Mouse (Mus musculus) lung, postnatal 14 days (tissue): ENCODE measurements around the gene Zfp507.

Experiments used
- DNase-seq: peaks from one replicate; pipeline ENCODE4 v3.0.0; 2021

Zfp507 gene

DNA sequence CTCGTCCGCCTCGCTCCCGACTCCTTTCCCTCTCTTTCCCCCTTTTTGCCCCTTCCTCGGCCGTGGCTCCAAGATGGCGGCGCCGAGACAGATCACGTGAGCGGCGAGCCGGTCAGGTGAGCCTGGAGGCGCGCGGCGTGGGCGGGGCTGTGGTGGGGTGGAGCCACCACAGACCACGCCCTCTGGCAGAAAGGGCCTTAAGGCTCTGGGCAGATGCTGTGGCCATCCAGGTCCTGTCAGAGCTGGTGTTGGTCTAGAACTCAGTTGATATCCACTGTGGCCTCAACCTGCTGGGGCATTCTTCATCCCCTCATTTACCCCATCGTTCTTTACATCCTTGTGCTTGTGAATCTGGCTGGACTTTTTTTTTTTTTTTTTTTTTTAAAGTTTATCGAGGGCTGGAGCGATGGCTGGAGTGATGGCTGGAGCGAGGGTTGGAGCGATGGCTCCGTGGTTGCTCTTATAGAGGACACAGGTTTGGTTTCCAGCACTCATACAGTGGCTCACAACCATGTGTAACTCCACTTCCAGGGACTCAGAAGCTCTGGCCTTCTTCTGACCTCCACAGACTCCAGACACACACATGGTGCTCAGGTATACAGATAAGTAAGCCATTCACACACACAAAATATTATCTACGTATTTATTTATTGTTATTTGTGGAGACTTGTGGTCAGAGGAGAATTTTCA, at the start of gene Zfp507:
Gene Zfp507 (minus strand): TSS at position 98 of the 690 bp plus-strand sequence.
- DNase-seq, result peak; percentile 89

DNA sequence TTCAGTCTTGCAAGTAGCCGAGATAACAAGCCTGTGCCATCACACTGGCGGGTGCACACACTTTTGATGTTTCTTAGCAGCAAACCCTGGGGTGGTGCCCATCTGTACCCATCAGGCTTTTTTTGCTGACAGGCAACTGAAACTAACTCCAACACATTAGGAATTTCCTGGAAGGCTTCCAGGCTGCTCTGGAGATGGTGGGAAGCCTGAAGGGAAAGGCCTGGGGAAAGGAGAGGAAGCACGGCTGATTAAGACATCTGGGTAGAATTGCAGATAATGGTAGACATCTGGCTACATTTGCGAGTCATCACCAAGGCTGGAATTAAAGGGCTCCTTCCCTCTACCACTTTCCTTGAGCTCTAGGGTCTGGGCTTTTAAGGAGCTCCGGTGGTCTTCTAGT, 47.6 kb upstream of the Zfp507 start:
- peak; percentile 48 for DNase-seq

DNA sequence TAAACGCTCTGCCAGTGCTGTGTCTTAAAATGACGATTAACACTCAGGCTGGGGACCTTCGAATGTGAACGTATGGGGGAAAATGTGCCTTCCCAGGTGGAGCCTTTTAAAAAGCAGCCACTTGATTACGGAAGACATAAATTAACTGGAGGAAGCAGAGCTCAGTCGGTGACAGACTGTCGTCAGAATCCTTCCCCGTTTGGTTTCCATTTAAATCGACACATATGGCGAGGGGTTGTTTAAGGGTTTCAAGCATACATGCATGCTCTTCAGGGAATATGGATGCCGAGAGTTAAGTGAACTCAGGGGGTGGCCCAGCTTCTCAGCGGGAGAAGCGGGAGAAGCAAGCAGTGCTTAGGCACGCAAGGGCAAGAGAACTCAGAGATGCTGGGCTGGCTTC, 45.7 kb upstream of the Zfp507 start:
- DNase-seq, result no peak

DNA sequence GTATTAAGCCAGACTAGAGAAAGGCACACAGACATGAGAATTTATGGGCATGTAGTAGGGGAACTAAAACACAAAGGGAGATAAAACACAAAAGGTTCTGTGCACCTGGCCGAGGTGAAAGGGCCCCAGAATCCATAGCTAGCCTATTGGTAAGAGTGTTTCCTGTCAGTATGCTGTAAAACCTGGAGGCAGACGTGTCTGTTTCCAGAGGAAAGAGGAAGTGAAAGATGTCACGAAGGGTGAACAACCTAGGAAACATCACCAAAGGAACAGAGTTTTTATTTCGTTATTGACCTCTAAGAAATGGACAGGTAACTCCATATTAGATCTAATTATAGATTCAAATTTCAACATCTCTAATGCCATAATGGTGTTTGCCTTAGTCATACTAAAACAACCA, 37.7 kb upstream of the Zfp507 start:
- no peak for DNase-seq

DNA sequence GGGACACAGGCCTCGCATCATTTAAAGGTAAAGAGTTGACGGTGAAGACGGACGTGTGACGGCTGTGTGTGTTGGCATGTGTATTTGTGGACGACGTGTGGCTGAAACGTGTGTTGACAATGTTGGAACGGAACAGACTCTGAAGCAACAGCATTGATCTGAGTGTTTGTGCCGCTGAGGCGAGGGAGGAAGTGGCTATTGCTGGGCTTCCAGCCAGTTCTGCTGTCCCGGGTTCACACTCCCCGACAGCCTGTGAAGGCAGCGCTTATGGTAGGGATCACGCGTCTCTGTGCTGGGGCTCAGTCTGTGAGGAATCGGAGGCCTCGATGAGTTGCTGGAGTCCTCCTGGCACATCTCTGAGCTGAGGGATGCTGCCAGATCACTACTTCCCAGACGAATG, 34.0 kb upstream of the Zfp507 start:
- DNase-seq, result peak; percentile 70

GRCm38 (mm10) chr7:35836415-35836814, 33.6 kb upstream of the Zfp507 start:
- no peak for DNase-seq

- DNase-seq, result no peak
Observed at GRCm38 (mm10) chr7:35830119-35830518, 27.3 kb upstream of the Zfp507 start.

- no peak for DNase-seq
Observed at GRCm38 (mm10) chr7:35823906-35824305, 21.1 kb upstream of the Zfp507 start.

DNA sequence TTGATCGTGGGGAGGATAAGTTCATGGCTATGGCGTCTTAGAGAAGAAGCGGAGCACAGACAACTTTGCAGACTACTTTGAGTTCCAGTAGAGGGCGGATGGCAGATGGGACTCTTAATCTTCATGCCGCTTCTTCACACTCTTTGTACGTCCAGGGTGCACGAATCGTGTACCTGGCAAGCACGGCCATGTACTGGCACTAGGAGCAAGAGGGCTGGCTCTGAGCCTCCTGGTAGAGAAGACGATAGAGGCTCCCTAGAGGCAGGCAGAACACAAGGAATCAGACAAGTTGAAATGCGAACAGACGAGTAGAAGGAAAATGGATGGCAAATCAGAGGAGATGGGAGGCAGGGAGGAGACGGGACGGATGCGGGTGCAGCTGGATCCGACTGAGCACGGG, 19.5 kb upstream of the Zfp507 start:
- no peak for DNase-seq

DNA sequence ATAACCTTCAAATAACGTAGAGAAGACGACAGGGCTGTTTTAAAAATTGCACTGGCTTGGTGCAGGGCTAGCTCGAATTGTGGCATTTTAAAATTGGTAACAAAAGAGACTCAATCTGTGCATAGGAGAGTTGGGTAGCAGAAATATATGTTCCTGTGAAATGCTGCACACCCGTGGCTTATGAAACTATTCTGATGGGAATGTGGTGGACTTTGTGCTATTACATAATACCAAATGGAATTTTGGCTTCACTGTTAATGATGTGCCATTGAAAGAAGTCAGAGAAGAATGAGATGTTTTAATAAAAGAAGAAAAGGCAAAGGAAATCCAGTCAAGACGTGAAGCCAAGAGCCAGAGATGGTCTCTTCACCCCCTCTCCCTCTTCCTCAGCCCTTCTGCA, 18.6 kb upstream of the Zfp507 start:
- DNase-seq, result no peak

DNA sequence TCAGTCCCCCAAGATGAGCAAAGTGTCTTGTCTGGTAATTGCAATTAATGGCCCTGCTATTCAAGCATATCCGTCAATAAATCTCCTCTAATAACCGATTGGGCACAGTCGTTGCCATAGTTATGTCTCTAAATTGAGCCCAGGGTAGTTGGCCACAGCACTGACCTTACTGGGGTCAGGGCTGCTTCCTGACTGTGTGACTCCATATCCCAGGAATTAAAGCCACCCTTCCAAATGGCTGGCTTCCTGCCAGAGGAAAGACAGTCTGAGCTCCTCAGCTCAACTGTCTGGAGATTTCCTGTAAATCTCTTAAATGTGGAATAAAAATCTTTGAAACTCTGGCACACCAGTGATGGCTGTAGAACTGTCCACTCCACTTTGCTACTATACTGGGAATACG, 16.7 kb upstream of the Zfp507 start:
- peak; percentile 68 for DNase-seq

DNA sequence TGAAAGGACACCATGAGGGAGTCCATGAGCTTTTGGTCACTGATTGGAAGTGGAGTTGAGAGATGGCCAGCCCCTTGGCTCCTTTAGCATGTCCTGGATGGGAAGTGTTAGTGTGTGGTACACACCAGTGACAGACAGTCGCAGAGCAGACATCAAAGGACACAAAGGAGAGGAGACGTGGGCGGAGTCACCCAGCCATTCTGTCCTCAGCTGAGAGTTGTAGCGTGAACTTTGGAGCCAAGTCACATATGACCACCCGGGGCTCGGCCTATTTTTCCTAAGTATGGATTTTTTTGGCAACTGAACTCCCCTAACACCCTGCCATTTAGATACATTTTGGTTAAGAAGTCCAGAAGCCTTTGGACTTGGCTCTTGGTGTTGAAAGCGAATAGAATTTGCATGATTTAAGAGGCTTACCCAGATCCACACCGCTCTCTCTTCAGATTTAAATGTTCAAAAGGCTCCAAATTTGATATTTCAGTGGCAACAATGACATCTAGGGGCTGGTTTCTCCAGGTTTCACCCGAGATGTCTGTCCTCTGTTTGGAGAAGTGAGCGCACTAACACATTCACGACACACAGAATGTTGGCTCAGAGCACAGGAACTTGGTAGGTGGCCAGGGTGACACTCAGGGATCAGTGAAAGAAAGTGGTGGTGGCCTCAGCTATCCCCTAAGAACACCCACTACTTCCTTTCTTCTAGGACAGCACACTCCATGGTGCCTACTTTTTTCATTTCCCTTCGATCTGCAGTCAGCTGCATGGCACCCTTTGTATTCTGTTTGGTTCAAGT, 12.2 kb upstream of the Zfp507 start:
- peak; percentile 29 for DNase-seq

GRCm38 (mm10) chr7:35813306-35813705, 10.5 kb upstream of the Zfp507 start:
- no peak for DNase-seq

GRCm38 (mm10) chr7:35810736-35811135, 7.9 kb upstream of the Zfp507 start:
- DNase-seq, result peak; percentile 45

GRCm38 (mm10) chr7:35804206-35804605, 1.4 kb upstream of the Zfp507 start:
- no peak for DNase-seq

DNA sequence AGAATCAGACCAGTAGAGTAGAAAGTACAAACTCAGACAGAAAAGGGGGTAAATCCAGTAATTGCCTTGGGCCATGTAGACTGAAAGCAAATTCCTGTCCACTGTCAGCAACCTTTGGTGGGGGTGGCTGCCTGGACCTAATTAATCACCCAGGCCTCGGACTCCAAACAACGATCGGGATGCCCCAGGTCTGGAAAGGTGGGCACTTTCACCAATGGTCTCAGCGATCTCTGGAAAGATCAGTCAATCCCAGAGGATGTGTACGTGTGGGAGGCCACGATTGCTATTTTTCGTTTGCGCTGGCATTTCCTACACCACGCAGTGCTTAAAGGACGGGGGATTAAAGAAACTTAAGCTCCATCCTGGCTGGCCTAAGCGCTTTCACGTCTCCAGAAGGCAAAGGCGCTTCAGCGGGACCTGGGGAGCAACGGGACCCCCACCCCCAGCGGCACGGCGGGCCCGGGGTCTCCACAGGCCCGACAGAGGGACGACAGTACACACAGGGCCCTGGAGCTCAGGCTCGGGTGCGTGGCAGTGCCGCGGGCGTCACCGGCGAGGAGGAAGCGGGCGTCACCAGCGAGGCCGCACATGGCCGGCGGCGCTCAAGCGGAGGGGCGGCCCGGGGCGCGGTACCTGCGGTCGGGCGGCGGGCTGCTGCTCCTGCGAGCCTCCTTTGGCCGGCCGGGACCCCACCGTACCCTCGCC, 450 bp downstream of the Zfp507 start:
- DNase-seq, result peak; percentile 12

DNA sequence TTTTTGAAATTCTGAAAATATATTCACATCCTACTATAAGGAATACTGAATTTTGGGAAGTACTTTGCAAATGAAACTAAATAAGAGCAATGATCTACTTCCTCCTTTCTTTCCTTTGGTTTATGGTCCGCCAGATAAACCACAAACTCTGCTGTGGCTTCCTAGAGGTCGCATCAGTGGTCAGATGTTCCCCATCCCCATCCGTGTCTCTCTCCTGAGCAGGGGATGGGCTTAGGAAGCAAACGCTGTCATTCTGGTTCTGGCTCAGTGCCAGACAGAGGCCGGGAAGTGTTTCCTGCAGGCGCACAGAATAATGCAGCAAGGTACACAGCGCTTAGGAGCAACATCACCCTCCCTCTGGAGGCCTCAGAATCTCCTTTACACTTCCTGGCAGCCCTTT, 6.7 kb downstream of the Zfp507 start:
- no peak for DNase-seq

GRCm38 (mm10) chr7:35794145-35794664, 8.6 kb downstream of the Zfp507 start:
- no peak for DNase-seq

DNA sequence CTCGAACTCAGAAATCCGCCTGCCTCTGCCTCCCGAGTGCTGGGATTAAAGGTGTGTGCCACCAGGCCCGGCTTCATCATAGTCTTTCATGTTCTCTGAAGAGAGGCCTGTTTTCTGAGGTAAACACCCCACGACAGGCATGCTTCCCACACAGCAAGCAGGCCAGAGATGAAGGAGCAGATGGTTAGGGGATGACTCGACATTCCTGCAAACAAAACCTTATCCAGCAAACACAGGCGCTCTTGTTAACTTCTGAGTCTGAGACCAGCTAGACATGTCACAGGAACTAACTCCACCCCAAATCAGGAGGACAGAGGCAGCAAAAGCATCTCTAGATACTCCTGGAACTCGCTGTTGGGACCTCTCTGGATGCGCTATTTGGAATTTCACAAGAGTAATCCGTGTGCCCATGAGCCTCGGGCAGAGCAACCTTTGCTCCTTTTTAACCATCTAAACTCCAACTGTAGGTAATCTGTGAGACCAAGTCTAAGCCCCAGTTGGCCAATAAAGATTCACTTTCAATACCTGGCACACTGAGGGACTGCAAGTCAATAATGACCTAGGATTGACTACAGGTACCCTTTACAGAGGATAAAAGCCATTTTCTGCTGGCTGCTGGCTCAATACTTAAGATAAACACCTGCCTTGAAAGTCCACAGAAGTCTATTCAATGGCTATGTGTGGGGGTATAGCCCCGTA, 10.5 kb downstream of the Zfp507 start:
- DNase-seq, result no peak

DNA sequence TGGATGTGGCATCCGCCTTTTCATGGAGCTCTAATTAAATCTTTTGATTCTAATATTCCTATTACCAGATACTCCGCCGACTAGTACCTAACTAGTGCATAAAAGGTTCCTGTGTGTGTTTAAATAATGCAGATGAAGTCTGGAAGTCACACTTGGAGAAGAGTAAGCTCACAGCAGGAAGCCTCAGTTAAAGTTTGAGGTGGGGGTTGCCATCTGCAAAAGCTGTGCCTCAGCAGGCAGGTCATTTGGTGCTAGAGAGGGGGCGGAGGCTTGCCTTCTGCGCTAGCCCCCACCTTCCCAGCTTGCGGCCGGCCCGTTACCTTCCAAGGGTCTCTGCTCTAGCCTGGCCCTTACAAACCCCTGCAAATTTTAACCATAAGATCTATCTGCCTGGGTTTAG, 11.9 kb downstream of the Zfp507 start:
- DNase-seq, result no peak

DNA sequence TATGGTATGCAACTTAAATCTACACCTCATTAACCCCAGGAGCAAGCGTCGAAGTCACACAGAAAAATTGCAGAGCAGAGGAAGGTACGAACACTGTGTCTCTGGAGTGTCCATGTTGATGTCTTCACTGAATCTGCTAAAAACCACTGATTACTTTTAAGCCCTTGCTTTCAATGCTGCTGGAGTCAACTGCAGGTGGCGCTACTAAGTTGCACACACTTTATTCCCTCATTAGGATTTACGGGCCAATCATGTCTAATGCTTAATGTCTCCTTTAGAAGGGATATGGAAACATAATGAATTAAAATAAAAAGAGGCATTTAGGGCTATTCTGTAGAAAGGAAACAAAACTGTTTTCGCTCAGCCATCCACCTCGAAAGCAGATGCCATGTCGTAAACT, 12.6 kb downstream of the Zfp507 start:
- DNase-seq, result peak; percentile 19

DNA sequence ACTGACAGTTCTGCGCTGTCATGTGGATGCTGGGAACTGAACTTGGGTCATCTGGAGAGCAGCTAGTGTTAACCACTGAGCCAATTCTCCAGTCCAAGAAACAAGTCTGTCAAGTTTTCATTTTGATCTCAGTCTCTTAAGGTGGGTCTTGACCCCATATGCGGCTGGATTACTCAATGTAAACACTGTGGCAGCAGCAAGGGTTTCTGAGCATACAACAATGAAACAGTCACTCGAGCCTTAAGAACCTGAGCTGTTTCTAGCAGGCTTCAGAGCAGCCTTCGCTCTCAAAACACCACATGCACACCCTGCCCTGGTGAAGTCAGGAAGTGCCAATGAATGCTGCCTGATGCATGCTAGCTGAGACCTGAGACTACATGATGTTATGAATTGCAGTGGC, 17.2 kb downstream of the Zfp507 start:
- DNase-seq, result no peak

- no peak for DNase-seq
Observed at GRCm38 (mm10) chr7:35782252-35782651, 20.6 kb downstream of the Zfp507 start.
